Mouse (Mus musculus): ENCODE measurements at regions not wholly inside any gene's neighbourhood (a gene's known extent, or its start where the extent isn't known, plus 50 kb on each side); places are given as distances from the start of the nearest gene placed in this dataset.
A peak's percentile ranks its signal among the peaks of the same experiment; 100 is the strongest.

GRCm38 (mm10) chrX:23499320-23499719 is 134.4 kb upstream of the Klhl13 start:
- DNase-seq (ENCODE audit: low spot score): no peak

- peak; percentile 7 for DNase-seq (ENCODE audit: low spot score)
Measured at GRCm38 (mm10) chrX:23495199-23495598, 130.3 kb upstream of the Klhl13 start.

- no peak for DNase-seq (ENCODE audit: low spot score)
Measured at GRCm38 (mm10) chrX:23476868-23477267, 112.0 kb upstream of the Klhl13 start.

- peak; percentile 44 for DNase-seq (ENCODE audit: low spot score)
Measured at GRCm38 (mm10) chrX:23466031-23466430, 101.1 kb upstream of the Klhl13 start.

DNA sequence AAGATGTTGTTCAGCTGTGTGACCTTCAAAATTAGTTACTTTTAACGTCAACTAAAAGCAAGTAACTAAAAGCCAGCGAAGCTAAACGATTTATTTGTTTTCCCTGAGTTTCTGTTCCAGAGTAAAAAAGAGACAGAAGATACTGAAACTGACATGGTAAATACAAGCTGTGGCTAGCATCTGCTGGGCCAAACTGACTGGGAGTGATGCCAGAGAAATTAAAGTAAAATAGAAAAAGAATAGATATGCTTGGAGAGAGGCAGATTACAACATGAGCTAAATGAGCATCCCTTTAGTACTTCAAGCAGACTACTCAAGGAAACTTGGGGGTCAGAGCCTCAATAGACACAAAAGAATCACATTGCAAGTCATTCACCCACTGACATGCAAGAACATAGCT is 88.7 kb upstream of the Klhl13 start:
- no peak for DNase-seq (ENCODE audit: low spot score)

- DNase-seq (ENCODE audit: low spot score): no peak
Measured at GRCm38 (mm10) chrX:23422746-23423145, 57.9 kb upstream of the Klhl13 start.

DNA sequence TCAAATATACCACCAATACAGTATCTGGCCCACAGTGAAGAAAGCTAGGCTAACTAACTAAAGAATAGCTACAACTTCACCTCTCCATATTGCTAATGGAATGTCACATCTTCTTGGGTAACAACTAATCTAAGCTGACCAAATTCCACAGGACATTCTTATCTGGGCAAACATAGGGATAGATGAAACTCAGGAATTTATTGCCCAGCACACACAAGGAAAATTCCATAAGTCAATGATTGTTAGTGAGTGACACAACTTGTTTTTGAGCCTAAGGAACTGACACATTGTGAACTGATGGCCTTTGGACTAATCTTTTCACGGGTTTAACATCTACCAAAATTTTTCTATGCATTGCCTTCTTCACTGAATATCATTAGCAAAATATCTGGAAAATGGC is 52.6 kb upstream of the Klhl13 start:
- DNase-seq (ENCODE audit: low spot score): no peak
